27 mouse cellular contexts compared by ENCODE assay signal in genomic region chr4:82895227-82895626, GRCm38 (mm10). TPM values are rescaled to one million over a fixed set of nuclear protein-coding genes. Genes with fewer than 3 reads are reported as not detected.
"Had no signal": no experiment of that assay in that cellular context is flagged by ENCODE, and none has a peak within 500 bp of the region (broad histone marks: within the 10 kb centered on the region; RNA-seq: fewer than 3 reads in every experiment).

No protein-coding gene starts in this region.

- H3K4me1 ChIP-seq: heart, embryonic 15.5 days; hindbrain, embryonic 13.5 days; hindbrain, embryonic 15.5 days; liver, embryonic 12.5 days had no signal

- H3K27me3 ChIP-seq: heart, embryonic 13.5 days; heart, embryonic 15.5 days; hindbrain, embryonic 13.5 days; hindbrain, embryonic 15.5 days; limb, embryonic 15.5 days; liver, embryonic 12.5 days had no signal

- H3K9ac ChIP-seq: heart, embryonic 13.5 days; heart, embryonic 15.5 days; hindbrain, embryonic 13.5 days; hindbrain, embryonic 15.5 days; limb, embryonic 15.5 days; liver, embryonic 12.5 days; liver, embryonic 14.5 days had no signal

- ATAC-seq: hindbrain, postnatal 0 days; liver, embryonic 12.5 days had no signal

- H3K4me2 ChIP-seq: heart, embryonic 11.5 days; heart, embryonic 13.5 days; heart, embryonic 15.5 days; hindbrain, embryonic 13.5 days; hindbrain, embryonic 15.5 days; limb, embryonic 15.5 days; liver, embryonic 12.5 days had no signal

- H3K9me3 ChIP-seq: heart, embryonic 13.5 days; heart, embryonic 15.5 days; hindbrain, embryonic 13.5 days; hindbrain, embryonic 15.5 days; limb, embryonic 15.5 days; liver, embryonic 12.5 days had no signal

- H3K36me3 ChIP-seq: heart, embryonic 15.5 days; hindbrain, embryonic 13.5 days; hindbrain, embryonic 15.5 days; limb, embryonic 15.5 days; liver, embryonic 12.5 days had no signal

- H3K27ac ChIP-seq: heart, adult 2 months; heart, embryonic 13.5 days; heart, embryonic 15.5 days; hindbrain, embryonic 13.5 days; hindbrain, embryonic 15.5 days; hindbrain, postnatal 0 days; layer of hippocampus, adult 2 months; left cerebral cortex, adult 2 months; limb, embryonic 15.5 days; liver, embryonic 12.5 days; liver, embryonic 14.5 days had no signal

- DNase-seq: gastrocnemius, postnatal 14 days; gastrocnemius, postnatal 36 days; heart, adult 2 months; heart, postnatal 14 days; heart, postnatal 36 days; kidney, adult 18-20 months; kidney, adult 8-10 months; kidney, postnatal 10 days; kidney, postnatal 25 days; kidney, postnatal 4 days had no signal

- H3K4me3 ChIP-seq: heart, adult 2 months; heart, embryonic 13.5 days; heart, embryonic 15.5 days; hindbrain, embryonic 13.5 days; hindbrain, embryonic 15.5 days; layer of hippocampus, adult 2 months; left cerebral cortex, adult 2 months; limb, embryonic 15.5 days; liver, embryonic 12.5 days had no signal

RNA-seq across cellular contexts. Expression of gene Cer1, which starts 10.3 kb away (rescaled TPM):
- polyA plus RNA-seq: gonadal fat pad, adult 2 months; heart, adult 2 months; heart, embryonic 11.5 days; heart, embryonic 15.5 days; heart, postnatal 0 days; hindbrain, embryonic 13.5 days; hindbrain, embryonic 15.5 days; hindbrain, postnatal 0 days; kidney, embryonic 14.5 days; kidney, embryonic 16.5 days; liver, adult 2 months; liver, embryonic 12.5 days; liver, embryonic 14.5 days; liver, embryonic 16.5 days had no signal
